In the genomic region with DNA sequence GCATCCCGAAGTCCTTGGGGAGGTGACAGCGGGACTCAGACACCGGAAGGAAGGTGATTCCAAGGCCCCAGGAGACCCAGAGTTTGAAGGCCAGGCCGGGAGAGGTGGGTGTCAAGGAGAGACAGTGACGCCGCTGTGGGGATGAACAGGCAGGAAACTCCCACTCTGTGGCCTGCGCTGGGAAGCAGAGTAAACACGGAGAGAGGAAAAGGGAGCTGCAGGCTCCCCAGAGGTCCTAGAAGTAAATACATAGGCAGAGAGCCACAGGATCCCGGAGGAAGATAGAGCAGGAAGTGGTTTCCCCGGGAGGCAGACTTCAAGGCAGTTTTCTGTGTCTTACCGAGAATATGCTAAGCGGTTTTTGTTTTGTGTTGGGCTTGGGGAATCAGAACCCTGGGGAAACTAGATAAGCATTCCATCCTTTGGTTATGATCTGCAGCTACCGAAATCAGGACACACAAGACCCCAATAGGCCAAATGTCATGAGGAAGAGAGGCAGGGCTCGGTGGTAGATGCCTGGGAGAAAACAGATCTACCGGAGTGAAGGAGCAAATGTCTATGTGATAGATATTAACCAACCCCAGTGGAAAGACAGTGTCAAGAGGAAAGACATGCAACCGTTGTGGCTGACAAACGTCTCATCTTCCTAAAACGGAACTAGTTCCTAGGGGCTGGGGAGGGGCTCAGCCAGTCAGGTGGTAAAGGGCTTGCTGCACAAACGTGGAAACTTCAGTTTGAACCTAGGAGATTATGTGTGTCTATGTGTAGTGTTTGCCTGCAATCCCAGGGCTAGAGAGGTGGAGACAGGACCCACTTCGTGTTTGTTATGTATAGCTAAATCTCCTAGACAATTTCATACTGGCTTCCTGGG, we compare ENCODE assay signal across 8 mouse cellular contexts. TPM values are rescaled to one million over a fixed set of nuclear protein-coding genes. Genes with fewer than 3 reads are reported as not detected.
DNase-seq lines count a peak whose midpoint lies in the region; ATAC-seq lines count a peak whose summit lies in the region.

No protein-coding gene starts in this region.

- peak overlapping the region; percentile 83 to 85 for H3K27ac ChIP-seq in heart, embryonic 14.5 days (replicated peaks in 1 of 2; ENCODE audit: control insufficient read depth in 1 of 2, insufficient read depth in 1 of 2, low read depth in 2 of 2, low read length in 2 of 2)

- peak; percentile 41 for DNase-seq in CD4-positive helper T cell, adult 2 months (ENCODE audit: low read depth, low spot score)
- DNase-seq in R1 (ENCODE audit: low read depth, low spot score) = peak; percentile 91
- peak; percentile 58 to 69 for DNase-seq in kidney, postnatal 25 days
- peak; percentile 53 to 61 for DNase-seq in thymus, postnatal 36 days
- no peak for DNase-seq in urinary bladder, adult 2 months (ENCODE audit: low spot score)
- DNase-seq in urinary bladder, postnatal 10 days (ENCODE audit: low spot score) = no peak

- H3K9me3 ChIP-seq in heart, embryonic 14.5 days (ENCODE audit: control insufficient read depth, low read length) = no peaks in the 10 kb centered on the region

- peaks cover 13 to 15% of the 10 kb centered on the region in 2 experiments; a peak in 3 of 4 replicates for H3K4me1 ChIP-seq in heart, embryonic 14.5 days (ENCODE audit: control insufficient read depth in 2 of 2, insufficient read depth in 2 of 2, low read length in 2 of 2)

- 16% methylated on average over 20 of the region's 20 CpGs for WGBS in heart, embryonic 14.5 days

- H3K9ac ChIP-seq in heart, embryonic 14.5 days (ENCODE audit: low read length) = peak overlapping the region; percentile 67

- H3K36me3 ChIP-seq in heart, embryonic 14.5 days (ENCODE audit: control insufficient read depth, insufficient read depth, low read length) = no peaks in the 10 kb centered on the region

- ATAC-seq in heart, embryonic 14.5 days (ENCODE audit: insufficient number of reproducible peaks, insufficient read depth, low FRiP score, low read depth) = no peak
- ATAC-seq in megakaryocyte, adult 5-6 weeks (ENCODE audit: poor library complexity, severe bottlenecking) = peak; percentile 83

- peak overlapping the region; percentile 24 for H3K4me3 ChIP-seq in heart, embryonic 14.5 days (ENCODE audit: control insufficient read depth in 1 of 2, insufficient read depth in 1 of 2, low read depth in 1 of 2, low read length in 2 of 2)

- peak overlapping the region; percentile 59 for H3K4me2 ChIP-seq in heart, embryonic 14.5 days (ENCODE audit: low read length)

- no peaks in the 10 kb centered on the region for H3K27me3 ChIP-seq in heart, embryonic 14.5 days (ENCODE audit: control insufficient read depth, insufficient read depth, low read length)

RNA-seq across cellular contexts. Expression of gene Mymx, which starts 17.7 kb away (rescaled TPM):
- not detected in 2 replicates for polyA plus RNA-seq in heart, embryonic 14.5 days (2014; fragmentation: Nextera tagmentation; extraction: Ambion mirVana)
- total RNA-seq in megakaryocyte, adult 5-6 weeks (2015) = not detected in 2 replicates
- not detected in 2 replicates for total RNA-seq in megakaryocyte, adult 5-6 weeks (2017)
- polyA plus RNA-seq in urinary bladder, adult 2 months (2012; rRNA removed) = 0.31 and 0.84 TPM in 2 replicates

RNA-seq across cellular contexts. Expression of gene Slc29a1, which starts 20.2 kb away (rescaled TPM):
- 84.7 and 87.8 TPM in 2 replicates for polyA plus RNA-seq in heart, embryonic 14.5 days (2014; fragmentation: Nextera tagmentation; extraction: Ambion mirVana)
- 23.8 and 31.2 TPM in 2 replicates for total RNA-seq in megakaryocyte, adult 5-6 weeks (2015)
- total RNA-seq in megakaryocyte, adult 5-6 weeks (2017) = 22.9 and 32.6 TPM in 2 replicates
- polyA plus RNA-seq in urinary bladder, adult 2 months (2012; rRNA removed) = 210 and 219 TPM in 2 replicates

RNA-seq across cellular contexts. Expression of gene Capn11, which starts 39.5 kb away (rescaled TPM):
- polyA plus RNA-seq in heart, embryonic 14.5 days (2014; fragmentation: Nextera tagmentation; extraction: Ambion mirVana) = 0.12 TPM in 1 of 2 replicates, not detected in the other
- 0.67 TPM in 1 of 2 replicates, not detected in the other for total RNA-seq in megakaryocyte, adult 5-6 weeks (2015)
- total RNA-seq in megakaryocyte, adult 5-6 weeks (2017) = not detected in 2 replicates
- 2.3 and 2.7 TPM in 2 replicates for polyA plus RNA-seq in urinary bladder, adult 2 months (2012; rRNA removed)

RNA-seq across cellular contexts. Expression of gene Hsp90ab1, which starts 46.5 kb away (rescaled TPM):
- polyA plus RNA-seq in heart, embryonic 14.5 days (2014; fragmentation: Nextera tagmentation; extraction: Ambion mirVana) = 1,215 and 1,233 TPM in 2 replicates
- total RNA-seq in megakaryocyte, adult 5-6 weeks (2015) = 448 and 487 TPM in 2 replicates
- 829 and 973 TPM in 2 replicates for total RNA-seq in megakaryocyte, adult 5-6 weeks (2017)
- 635 and 857 TPM in 2 replicates for polyA plus RNA-seq in urinary bladder, adult 2 months (2012; rRNA removed)

RNA-seq across cellular contexts. Expression of gene Slc35b2, which starts 55.9 kb away (rescaled TPM):
- 91.3 and 92.4 TPM in 2 replicates for polyA plus RNA-seq in heart, embryonic 14.5 days (2014; fragmentation: Nextera tagmentation; extraction: Ambion mirVana)
- total RNA-seq in megakaryocyte, adult 5-6 weeks (2015) = 33.7 and 44.9 TPM in 2 replicates
- 48.2 and 52.2 TPM in 2 replicates for total RNA-seq in megakaryocyte, adult 5-6 weeks (2017)
- 62.3 and 69.4 TPM in 2 replicates for polyA plus RNA-seq in urinary bladder, adult 2 months (2012; rRNA removed)

Comparison
In these comparisons a context has a peak if more than half of its experiments do, and no peak if none do; other contexts are left out.
1. DNase-seq: peak in CD4-positive helper T cell, adult 2 months (single experiment), R1 (single experiment), kidney, postnatal 25 days (2 of 2) and thymus, postnatal 36 days (2 of 2); none in urinary bladder, adult 2 months (single experiment) and urinary bladder, postnatal 10 days (single experiment).